Mouse (Mus musculus) effector memory CD4-positive, alpha-beta T cell, adult 7 months (primary cell): ENCODE data around the gene Otogl. TPM values are rescaled to one million over a fixed set of nuclear protein-coding genes. Genes with fewer than 3 reads are reported as not detected.

ENCODE experiments used
- polyA plus RNA-seq: library from polyadenylated mRNA; unstranded; fragments of 100-300 nt; shearing (Covaris generic); gene quantifications from one replicate; pipeline ENCODE4 v1.2.1, GENCODE M21; 2017

The Otogl gene
- not detected for polyA plus RNA-seq

DNA sequence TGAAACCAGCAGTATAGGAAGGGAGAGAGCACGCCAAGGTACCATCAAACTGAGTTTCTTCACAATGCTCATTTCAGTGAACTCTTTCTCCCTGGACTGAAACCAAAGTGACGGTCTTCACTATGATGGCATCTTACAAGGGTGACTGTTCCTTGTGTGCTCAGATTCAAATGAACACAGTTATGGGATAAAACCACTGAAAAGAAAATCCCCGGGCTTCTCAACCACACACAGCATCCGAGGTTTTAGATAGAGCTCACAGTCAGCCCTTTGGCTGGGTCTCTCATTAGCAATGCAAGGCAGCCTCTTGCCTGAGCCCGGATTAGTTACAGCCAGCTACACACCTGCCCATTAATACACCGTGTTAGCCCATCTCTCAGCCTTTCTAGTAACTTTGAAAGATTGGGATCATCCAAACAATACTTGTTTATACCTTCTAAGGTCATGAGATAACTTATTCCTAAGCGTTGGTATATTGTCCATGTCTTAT is at the start of gene Otogl:
TSS of gene Otogl (minus strand) at position 51 of the 490 bp plus-strand sequence.

GRCm38 (mm10) chr10:107719806-107720205 is 192.1 kb downstream of the Otogl start, which contains the start of gene Ptprq:
Gene Ptprq, minus strand, starts transcription at chr10:107720051.

Other genes with a start within 250 kb of the Otogl start
- gene Ptprq, start 192.1 kb downstream of the Otogl start, polyA plus RNA-seq = not detected